Mouse (Mus musculus): ENCODE data around the gene Nrarp. TPM values are rescaled to one million over a fixed set of nuclear protein-coding genes. Genes with fewer than 3 reads are reported as not detected.

Nrarp gene
- polyA plus RNA-seq, 1 experiment from 2014 or later: 8.8 TPM

GRCm38 (mm10) chr2:25151280-25151956 is 29.1 kb upstream of the Nrarp start:
- no peaks in the 10 kb centered on the region for H3K9me3 ChIP-seq (ENCODE audit: control insufficient read depth, low read length)
- no peaks in the 10 kb centered on the region for H3K4me1 ChIP-seq (ENCODE audit: control insufficient read depth, insufficient read depth, low read length)
- H3K27ac ChIP-seq (replicated peaks; ENCODE audit: low read depth, low read length): no peak overlapping the region
- WGBS: 84% methylated on average over 4 of the region's 4 CpGs
- H3K27me3 ChIP-seq (ENCODE audit: control insufficient read depth, insufficient read depth, low read length): no peaks in the 10 kb centered on the region
- ATAC-seq (ENCODE audit: insufficient number of reproducible peaks, low FRiP score, low TSS enrichment, low read depth) (no peak), DNase-seq (ENCODE audit: low spot score) (no peak)
- no peak overlapping the region for H3K4me2 ChIP-seq (ENCODE audit: low read depth, severe bottlenecking)
- no peak overlapping the region for H3K4me3 ChIP-seq (ENCODE audit: low read depth, low read length)
- H3K36me3 ChIP-seq (ENCODE audit: control insufficient read depth, insufficient read depth, low read length): no peaks in the 10 kb centered on the region
- H3K9ac ChIP-seq (ENCODE audit: low read length): no peak overlapping the region

GRCm38 (mm10) chr2:25156177-25156576 is 24.4 kb upstream of the Nrarp start:
- WGBS: 83% methylated on average over 3 of the region's 3 CpGs
- no peak overlapping the region for H3K4me2 ChIP-seq (ENCODE audit: low read depth, severe bottlenecking)
- H3K9ac ChIP-seq (ENCODE audit: low read length): no peak overlapping the region
- DNase-seq (ENCODE audit: low spot score) (no peak), ATAC-seq (ENCODE audit: insufficient number of reproducible peaks, low FRiP score, low TSS enrichment, low read depth) (no peak)
- no peaks in the 10 kb centered on the region for H3K4me1 ChIP-seq (ENCODE audit: control insufficient read depth, insufficient read depth, low read length)
- no peaks in the 10 kb centered on the region for H3K27me3 ChIP-seq (ENCODE audit: control insufficient read depth, insufficient read depth, low read length)
- no peak overlapping the region for H3K27ac ChIP-seq (replicated peaks; ENCODE audit: low read depth, low read length)
- no peaks in the 10 kb centered on the region for H3K9me3 ChIP-seq (ENCODE audit: control insufficient read depth, low read length)
- no peak overlapping the region for H3K4me3 ChIP-seq (ENCODE audit: low read depth, low read length)
- no peaks in the 10 kb centered on the region for H3K36me3 ChIP-seq (ENCODE audit: control insufficient read depth, insufficient read depth, low read length)

GRCm38 (mm10) chr2:25156990-25157389 is 23.6 kb upstream of the Nrarp start:
- 50% methylated on average over 2 of the region's 2 CpGs for WGBS
- ATAC-seq (ENCODE audit: insufficient number of reproducible peaks, low FRiP score, low TSS enrichment, low read depth) (no peak), DNase-seq (ENCODE audit: low spot score) (no peak)

GRCm38 (mm10) chr2:25157655-25158054 is 22.9 kb upstream of the Nrarp start:
- no peaks in the 10 kb centered on the region for H3K36me3 ChIP-seq (ENCODE audit: control insufficient read depth, insufficient read depth, low read length)
- DNase-seq (ENCODE audit: low spot score) (peak; percentile 31), ATAC-seq (ENCODE audit: insufficient number of reproducible peaks, low FRiP score, low TSS enrichment, low read depth) (no peak)
- no peaks in the 10 kb centered on the region for H3K4me1 ChIP-seq (ENCODE audit: control insufficient read depth, insufficient read depth, low read length)
- no peak overlapping the region for H3K27ac ChIP-seq (replicated peaks; ENCODE audit: low read depth, low read length)
- WGBS: 41% methylated on average over 2 of the region's 2 CpGs
- H3K4me2 ChIP-seq (ENCODE audit: low read depth, severe bottlenecking): no peak overlapping the region
- H3K4me3 ChIP-seq (ENCODE audit: low read depth, low read length): no peak overlapping the region
- no peak overlapping the region for H3K9ac ChIP-seq (ENCODE audit: low read length)
- H3K27me3 ChIP-seq (ENCODE audit: control insufficient read depth, insufficient read depth, low read length): no peaks in the 10 kb centered on the region
- no peaks in the 10 kb centered on the region for H3K9me3 ChIP-seq (ENCODE audit: control insufficient read depth, low read length)

More at GRCm38 (mm10) chr2:25156990-25157389, 23.6 kb upstream of the Nrarp start:
- H3K27ac ChIP-seq (replicated peaks; ENCODE audit: low read depth, low read length): no peak overlapping the region
- H3K4me2 ChIP-seq (ENCODE audit: low read depth, severe bottlenecking): no peak overlapping the region
- no peak overlapping the region for H3K4me3 ChIP-seq (ENCODE audit: low read depth, low read length)
- H3K36me3 ChIP-seq (ENCODE audit: control insufficient read depth, insufficient read depth, low read length): no peaks in the 10 kb centered on the region
- H3K9me3 ChIP-seq (ENCODE audit: control insufficient read depth, low read length): no peaks in the 10 kb centered on the region
- H3K9ac ChIP-seq (ENCODE audit: low read length): no peak overlapping the region
- no peaks in the 10 kb centered on the region for H3K27me3 ChIP-seq (ENCODE audit: control insufficient read depth, insufficient read depth, low read length)
- no peaks in the 10 kb centered on the region for H3K4me1 ChIP-seq (ENCODE audit: control insufficient read depth, insufficient read depth, low read length)

- peak; percentile 44 for DNase-seq (ENCODE audit: low spot score)
- Histone ChIP-seq H3K4me3 (ENCODE audit: low read depth, low read length) (peak overlapping the region; percentile 39), H3K36me3 (ENCODE audit: control insufficient read depth, insufficient read depth, low read length) (no peaks in the 10 kb centered on the region), H3K27me3 (ENCODE audit: control insufficient read depth, insufficient read depth, low read length) (no peaks in the 10 kb centered on the region), H3K9ac (ENCODE audit: low read length) (peak overlapping the region; percentile 53), H3K4me1 (ENCODE audit: control insufficient read depth, insufficient read depth, low read length) (peaks cover 25% of the 10 kb centered on the region), H3K4me2 (ENCODE audit: low read depth, severe bottlenecking) (peak overlapping the region; percentile 85), H3K27ac (replicated peaks; ENCODE audit: low read depth, low read length) (0 out of 2 replicates have a peak overlapping the region, but pooled peaks have one; percentile 45), H3K9me3 (ENCODE audit: control insufficient read depth, low read length) (no peaks in the 10 kb centered on the region)
- 25% methylated on average over 4 of the region's 4 CpGs for WGBS
- ATAC-seq (ENCODE audit: insufficient number of reproducible peaks, low FRiP score, low TSS enrichment, low read depth): no peak
Observed at GRCm38 (mm10) chr2:25167481-25167880, 13.1 kb upstream of the Nrarp start.

GRCm38 (mm10) chr2:25167919-25168664 is 12.5 kb upstream of the Nrarp start:
- H3K27ac ChIP-seq (replicated peaks; ENCODE audit: low read depth, low read length): peak overlapping the region; percentile 45
- peak overlapping the region; percentile 39 for H3K4me3 ChIP-seq (ENCODE audit: low read depth, low read length)
- H3K4me2 ChIP-seq (ENCODE audit: low read depth, severe bottlenecking): peak overlapping the region; percentile 85
- ATAC-seq (ENCODE audit: insufficient number of reproducible peaks, low FRiP score, low TSS enrichment, low read depth) (peak; percentile 67), DNase-seq (ENCODE audit: low spot score) (peak; percentile 82)
- peak overlapping the region; percentile 53 for H3K9ac ChIP-seq (ENCODE audit: low read length)
- WGBS: 1% methylated on average over 34 of the region's 41 CpGs
- H3K27me3 ChIP-seq (ENCODE audit: control insufficient read depth, insufficient read depth, low read length): no peaks in the 10 kb centered on the region
- no peaks in the 10 kb centered on the region for H3K9me3 ChIP-seq (ENCODE audit: control insufficient read depth, low read length)
- peaks cover 23% of the 10 kb centered on the region for H3K4me1 ChIP-seq (ENCODE audit: control insufficient read depth, insufficient read depth, low read length)
- no peaks in the 10 kb centered on the region for H3K36me3 ChIP-seq (ENCODE audit: control insufficient read depth, insufficient read depth, low read length)

GRCm38 (mm10) chr2:25168665-25168978 is 11.9 kb upstream of the Nrarp start:
- Histone ChIP-seq H3K4me2 (ENCODE audit: low read depth, severe bottlenecking) (peak overlapping the region; percentile 85), H3K9me3 (ENCODE audit: control insufficient read depth, low read length) (no peaks in the 10 kb centered on the region), H3K4me3 (ENCODE audit: low read depth, low read length) (peak overlapping the region; percentile 39), H3K4me1 (ENCODE audit: control insufficient read depth, insufficient read depth, low read length) (peaks cover 18% of the 10 kb centered on the region), H3K27me3 (ENCODE audit: control insufficient read depth, insufficient read depth, low read length) (no peaks in the 10 kb centered on the region), H3K27ac (replicated peaks; ENCODE audit: low read depth, low read length) (peak overlapping the region; percentile 45; the same call in 1 of the 2 replicates), H3K9ac (ENCODE audit: low read length) (no peak overlapping the region; the same call in 1 of the 2 replicates), H3K36me3 (ENCODE audit: control insufficient read depth, insufficient read depth, low read length) (no peaks in the 10 kb centered on the region)
- ATAC-seq (ENCODE audit: insufficient number of reproducible peaks, low FRiP score, low TSS enrichment, low read depth): no peak; the same call in 1 of the 2 replicates
- WGBS: 16% methylated on average over 2 of the region's 2 CpGs
- no peak for DNase-seq (ENCODE audit: low spot score)

GRCm38 (mm10) chr2:25169778-25170177 is 10.8 kb upstream of the Nrarp start:
- WGBS: 34% methylated on average over 5 of the region's 5 CpGs
- Histone ChIP-seq H3K36me3 (ENCODE audit: control insufficient read depth, insufficient read depth, low read length) (no peaks in the 10 kb centered on the region), H3K27me3 (ENCODE audit: control insufficient read depth, insufficient read depth, low read length) (no peaks in the 10 kb centered on the region), H3K4me2 (ENCODE audit: low read depth, severe bottlenecking) (no peak overlapping the region), H3K9me3 (ENCODE audit: control insufficient read depth, low read length) (no peaks in the 10 kb centered on the region), H3K4me1 (ENCODE audit: control insufficient read depth, insufficient read depth, low read length) (peaks cover 12% of the 10 kb centered on the region), H3K9ac (ENCODE audit: low read length) (no peak overlapping the region), H3K4me3 (ENCODE audit: low read depth, low read length) (no peak overlapping the region), H3K27ac (replicated peaks; ENCODE audit: low read depth, low read length) (no peak overlapping the region)
- no peak for DNase-seq (ENCODE audit: low spot score)
- no peak for ATAC-seq (ENCODE audit: insufficient number of reproducible peaks, low FRiP score, low TSS enrichment, low read depth)
